Comparison of ENCODE assay signal across 9 mouse cellular contexts in the genomic region with DNA sequence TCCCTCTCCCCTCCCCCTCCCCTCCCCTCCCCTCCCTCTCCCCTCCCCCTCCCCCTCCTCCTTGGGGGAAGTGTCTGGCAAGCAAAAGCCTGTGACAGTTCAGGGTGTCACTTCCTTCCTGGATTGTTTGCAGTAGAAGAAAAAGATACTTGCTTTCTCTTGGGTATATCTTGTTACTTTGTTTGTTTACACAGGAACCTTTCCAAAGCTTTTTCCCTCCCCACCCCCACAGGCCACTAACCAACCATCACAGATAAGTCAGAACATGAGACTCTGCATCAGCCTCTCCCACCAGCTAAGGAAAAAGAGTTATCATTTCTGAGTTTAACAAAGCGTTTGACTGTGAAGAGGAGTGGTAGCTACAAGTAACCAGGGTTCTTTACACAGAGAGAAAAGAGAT.
DNase-seq lines count a peak whose midpoint lies in the region; ATAC-seq and TF ChIP-seq lines count a peak whose summit lies in the region.
"Had no signal": no experiment of that assay in that cellular context is flagged by ENCODE, and none has a peak within 500 bp of the region (broad histone marks: within the 10 kb centered on the region; RNA-seq: fewer than 3 reads in every experiment).

No protein-coding gene starts in this region.

- TF ChIP-seq POLR2A in myocyte (IDR thresholded peaks at IDR 0.05; ENCODE audit: insufficient read length, low read depth), result no peak

- intact Hi-C loops in heart, postnatal 14 days (cut with DNase I), result no loop called here

- H3K4me1 ChIP-seq in forebrain, embryonic 13.5 days, result peaks cover 13% of the 10 kb centered on the region; the same call in 1 of the 2 replicates
- peaks cover 30% of the 10 kb centered on the region for H3K4me1 ChIP-seq in midbrain, embryonic 10.5 days
- H3K4me1 ChIP-seq in midbrain, embryonic 14.5 days (ENCODE audit: control insufficient read depth, insufficient read depth, low read length), result no peaks in the 10 kb centered on the region

- H3K9me3 ChIP-seq in forebrain, embryonic 13.5 days (replicated peaks), result no peaks in the 10 kb centered on the region
- no peaks in the 10 kb centered on the region for H3K9me3 ChIP-seq in midbrain, embryonic 10.5 days (replicated peaks)
- no peaks in the 10 kb centered on the region for H3K9me3 ChIP-seq in midbrain, embryonic 14.5 days (ENCODE audit: control insufficient read depth, low read length)

- 89% methylated on average over 1 of the region's 1 CpGs for WGBS in forebrain, embryonic 13.5 days
- 61% methylated on average over 1 of the region's 1 CpGs for WGBS in midbrain, embryonic 10.5 days
- WGBS in midbrain, embryonic 14.5 days, result 78% methylated on average over 1 of the region's 1 CpGs

- peak overlapping the region; percentile 46 for H3K4me2 ChIP-seq in myocyte (ENCODE audit: low read depth)
- no peak overlapping the region for H3K4me2 ChIP-seq in forebrain, embryonic 13.5 days
- H3K4me2 ChIP-seq in midbrain, embryonic 14.5 days (ENCODE audit: low read length), result no peak overlapping the region

- H3K36me3 ChIP-seq in myocyte (ENCODE audit: control insufficient read depth, insufficient read depth), result no peaks in the 10 kb centered on the region
- no peaks in the 10 kb centered on the region for H3K36me3 ChIP-seq in forebrain, embryonic 13.5 days (ENCODE audit: poor library complexity, severe bottlenecking)
- H3K36me3 ChIP-seq in midbrain, embryonic 10.5 days, result no peaks in the 10 kb centered on the region
- no peaks in the 10 kb centered on the region for H3K36me3 ChIP-seq in midbrain, embryonic 14.5 days (ENCODE audit: control insufficient read depth, insufficient read depth, low read length)

- no peak for ATAC-seq in forebrain, embryonic 13.5 days
- no peak for ATAC-seq in midbrain, embryonic 14.5 days (ENCODE audit: low FRiP score, low TSS enrichment)

- H3K79me2 ChIP-seq in myocyte (ENCODE audit: control insufficient read depth, insufficient read depth), result no peaks in the 10 kb centered on the region

- H3K9ac ChIP-seq in forebrain, embryonic 13.5 days, result no peak overlapping the region
- H3K9ac ChIP-seq in midbrain, embryonic 14.5 days (replicated peaks; ENCODE audit: low read length), result no peak overlapping the region

- DNase-seq in gastrocnemius, adult 18-20 months (ENCODE audit: low spot score), result peak; percentile 18
- no peak for DNase-seq in gastrocnemius, postnatal 25 days
- peak; percentile 25 for DNase-seq in Muller cell, postnatal 12 days (ENCODE audit: inconsistent ontology term)
- peak; percentile 15 to 31 for DNase-seq in heart, postnatal 14 days
- no peak for DNase-seq in midbrain, embryonic 10.5 days (ENCODE audit: low spot score)
- DNase-seq in midbrain, embryonic 14.5 days, result no peak

- H3K27ac ChIP-seq in forebrain, embryonic 13.5 days, result no peak overlapping the region
- H3K27ac ChIP-seq in midbrain, embryonic 10.5 days (replicated peaks), result no peak overlapping the region
- H3K27ac ChIP-seq in midbrain, embryonic 14.5 days (replicated peaks; ENCODE audit: low read depth, low read length), result no peak overlapping the region

- H3K4me3 ChIP-seq in myocyte, result no peak overlapping the region
- no peak overlapping the region for H3K4me3 ChIP-seq in forebrain, embryonic 13.5 days
- no peak overlapping the region for H3K4me3 ChIP-seq in midbrain, embryonic 10.5 days
- H3K4me3 ChIP-seq in midbrain, embryonic 14.5 days (replicated peaks; ENCODE audit: low read depth, low read length), result no peak overlapping the region
- H3K4me3 ChIP-seq: erythroblast, embryonic 14.5 days had no signal

- H3K27me3 ChIP-seq in myocyte (ENCODE audit: control insufficient read depth, insufficient read depth, insufficient read length), result no peaks in the 10 kb centered on the region
- H3K27me3 ChIP-seq in forebrain, embryonic 13.5 days, result peaks cover 7% of the 10 kb centered on the region
- H3K27me3 ChIP-seq in midbrain, embryonic 10.5 days (ENCODE audit: low read depth, poor library complexity, severe bottlenecking), result peaks cover 6% of the 10 kb centered on the region; the same call in 1 of the 2 replicates
- no peaks in the 10 kb centered on the region for H3K27me3 ChIP-seq in midbrain, embryonic 14.5 days (ENCODE audit: control insufficient read depth, insufficient read depth, low read length)

- H3ac ChIP-seq in myocyte (ENCODE audit: control insufficient read depth, insufficient read length), result no peak overlapping the region

TF ChIP-seq in myocyte, 11 proteins besides CTCF, POLR2A, EP300 and RAD21:
- TF ChIP-seq SRF (IDR thresholded peaks at IDR 0.05; ENCODE audit: control insufficient read depth, insufficient read length, low read depth) (no peak), CEBPB (IDR thresholded peaks at IDR 0.05; ENCODE audit: insufficient read depth, poor library complexity, severe bottlenecking) (0 out of 2 replicates have a peak, but pooled peaks have one; percentile 9), TCF12 (IDR thresholded peaks at IDR 0.05; ENCODE audit: insufficient read depth, poor library complexity, severe bottlenecking) (no peak), E2F4 (IDR thresholded peaks at IDR 0.05; ENCODE audit: insufficient read depth) (no peak), MYOD1 (IDR thresholded peaks at IDR 0.05; ENCODE audit: control insufficient read depth in 1 of 3, insufficient read length in 2 of 3, low read depth in 2 of 3) (no peak), REST (IDR thresholded peaks at IDR 0.05; ENCODE audit: insufficient read depth, insufficient read length) (no peak)

Comparison
In these comparisons a context has a peak if more than half of its experiments do, and no peak if none do; other contexts are left out.
1. DNase-seq: peak in gastrocnemius, adult 18-20 months (single experiment), Muller cell, postnatal 12 days (single experiment) and heart, postnatal 14 days (2 of 2); none in gastrocnemius, postnatal 25 days (single experiment), midbrain, embryonic 10.5 days (single experiment) and midbrain, embryonic 14.5 days (single experiment).